ENCODE assay signal across 14 mouse cellular contexts in the genomic region with DNA sequence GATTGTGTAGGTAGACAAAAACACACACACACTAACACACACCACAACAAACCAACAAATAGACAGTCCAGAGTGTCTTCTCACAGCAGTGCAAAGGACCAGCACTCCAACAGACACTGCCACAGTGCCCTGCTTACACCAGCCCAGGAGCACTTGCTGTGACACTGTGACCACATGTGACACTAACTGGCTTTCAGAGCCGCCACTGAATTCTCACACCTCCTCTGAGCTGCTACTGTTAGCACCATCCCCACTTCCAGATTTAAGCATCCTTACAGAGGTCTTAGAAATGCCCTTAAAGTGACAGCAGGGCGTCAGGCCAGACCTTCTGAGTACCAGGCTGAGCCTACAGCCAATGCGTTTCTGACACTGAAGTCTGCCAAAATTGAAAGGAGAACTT. TPM values are rescaled to one million over a fixed set of nuclear protein-coding genes. Genes with fewer than 3 reads are reported as not detected.
DNase-seq lines count a peak whose midpoint lies in the region; ATAC-seq and TF ChIP-seq lines count a peak whose summit lies in the region.
"Had no signal": no experiment of that assay in that cellular context is flagged by ENCODE, and none has a peak within 500 bp of the region (broad histone marks: within the 10 kb centered on the region; RNA-seq: fewer than 3 reads in every experiment).

No protein-coding gene starts in this region.

- TF ChIP-seq POLR2A in lung, adult 2 months (IDR thresholded peaks at IDR 0.05; ENCODE audit: borderline replicate concordance, extremely low read depth, low read depth, low read length), result no peak

- 0 out of 2 replicates have a peak, but pooled peaks cover 2% of the 10 kb centered on the region for H3K4me1 ChIP-seq in forebrain, embryonic 14.5 days (ENCODE audit: control insufficient read depth, insufficient read depth, low read length)
- H3K4me1 ChIP-seq in forebrain, embryonic 11.5 days (replicated peaks; ENCODE audit: control insufficient read depth, insufficient read depth, low read length), result no peaks in the 10 kb centered on the region
- H3K4me1 ChIP-seq in hindbrain, embryonic 15.5 days (replicated peaks), result 0 out of 2 replicates have a peak, but pooled peaks cover 3% of the 10 kb centered on the region
- no peaks in the 10 kb centered on the region for H3K4me1 ChIP-seq in hindbrain, embryonic 11.5 days (replicated peaks; ENCODE audit: control insufficient read depth, insufficient read depth, low read length)
- H3K4me1 ChIP-seq in lung, adult 2 months (ENCODE audit: control insufficient read depth, insufficient read depth, low read length), result peaks cover 10% of the 10 kb centered on the region
- H3K4me1 ChIP-seq: limb, embryonic 10.5 days had no signal

- peak; percentile 24 for DNase-seq in forebrain, embryonic 14.5 days (ENCODE audit: low spot score)
- DNase-seq in forebrain, embryonic 11.5 days (ENCODE audit: low spot score), result no peak
- no peak for DNase-seq in hindbrain, embryonic 11.5 days (ENCODE audit: low spot score)
- DNase-seq in lung, postnatal 14 days, result peak; percentile 18
- DNase-seq in lung, adult 2 months, result no peak
- DNase-seq: B cell, adult 2 months; cerebellum, adult 8-10 months; gastrocnemius, postnatal 10 days; kidney, postnatal 36 days; liver, postnatal 0 days had no signal

- 39% methylated on average over 3 of the region's 3 CpGs for WGBS in forebrain, embryonic 14.5 days
- 47% methylated on average over 3 of the region's 3 CpGs for WGBS in forebrain, embryonic 11.5 days
- WGBS in hindbrain, embryonic 15.5 days, result 47% methylated on average over 3 of the region's 3 CpGs
- 39% methylated on average over 3 of the region's 3 CpGs for WGBS in hindbrain, embryonic 11.5 days
- 53% methylated on average over 3 of the region's 3 CpGs for WGBS in lung, adult 2 months

- H3K27ac ChIP-seq in forebrain, embryonic 14.5 days (ENCODE audit: low read depth, low read length), result no peak overlapping the region
- no peak overlapping the region for H3K27ac ChIP-seq in forebrain, embryonic 11.5 days (ENCODE audit: low read depth, low read length)
- no peak overlapping the region for H3K27ac ChIP-seq in hindbrain, embryonic 15.5 days (replicated peaks)
- no peak overlapping the region for H3K27ac ChIP-seq in hindbrain, embryonic 11.5 days (ENCODE audit: low read depth, low read length)
- H3K27ac ChIP-seq: limb, embryonic 10.5 days had no signal

- no peak overlapping the region for H3K4me3 ChIP-seq in forebrain, embryonic 14.5 days (ENCODE audit: low read depth, low read length)
- H3K4me3 ChIP-seq in forebrain, embryonic 11.5 days (ENCODE audit: low read depth, low read length), result no peak overlapping the region
- H3K4me3 ChIP-seq in hindbrain, embryonic 15.5 days, result no peak overlapping the region
- H3K4me3 ChIP-seq in hindbrain, embryonic 11.5 days (ENCODE audit: low read depth, low read length), result no peak overlapping the region
- no peak overlapping the region for H3K4me3 ChIP-seq in lung, adult 2 months (replicated peaks; ENCODE audit: extremely low read depth, low read depth, low read length)
- H3K4me3 ChIP-seq: erythroblast, embryonic 14.5 days; limb, embryonic 10.5 days had no signal

- H3K4me2 ChIP-seq in forebrain, embryonic 14.5 days (ENCODE audit: low read length), result no peak overlapping the region
- no peak overlapping the region for H3K4me2 ChIP-seq in forebrain, embryonic 11.5 days (ENCODE audit: low read depth, low read length, severe bottlenecking)
- no peak overlapping the region for H3K4me2 ChIP-seq in hindbrain, embryonic 15.5 days
- no peak overlapping the region for H3K4me2 ChIP-seq in hindbrain, embryonic 11.5 days (replicated peaks; ENCODE audit: low read depth, low read length)

- no peaks in the 10 kb centered on the region for H3K9me3 ChIP-seq in forebrain, embryonic 14.5 days (replicated peaks; ENCODE audit: control insufficient read depth, low read length)
- H3K9me3 ChIP-seq in forebrain, embryonic 11.5 days (ENCODE audit: control insufficient read depth, low read length), result no peaks in the 10 kb centered on the region
- no peaks in the 10 kb centered on the region for H3K9me3 ChIP-seq in hindbrain, embryonic 15.5 days
- no peaks in the 10 kb centered on the region for H3K9me3 ChIP-seq in hindbrain, embryonic 11.5 days (ENCODE audit: control insufficient read depth, low read length)
- H3K9me3 ChIP-seq: limb, embryonic 10.5 days had no signal

- no peak for ATAC-seq in forebrain, embryonic 14.5 days
- no peak for ATAC-seq in forebrain, embryonic 11.5 days (replicated peaks; ENCODE audit: low FRiP score)
- peak; percentile 23; the same call in 1 of the 2 replicates for ATAC-seq in hindbrain, embryonic 15.5 days (ENCODE audit: low FRiP score, low read depth)
- no peak for ATAC-seq in hindbrain, embryonic 11.5 days (ENCODE audit: low FRiP score)
- peak; percentile 93 for ATAC-seq in monocyte, adult 5-6 weeks (replicated peaks; ENCODE audit: insufficient number of reproducible peaks, low FRiP score, low TSS enrichment, poor library complexity, severe bottlenecking)
- ATAC-seq: liver, postnatal 0 days had no signal

- H3K36me3 ChIP-seq in forebrain, embryonic 14.5 days (ENCODE audit: control insufficient read depth, insufficient read depth, low read length), result no peaks in the 10 kb centered on the region
- H3K36me3 ChIP-seq in forebrain, embryonic 11.5 days (ENCODE audit: control insufficient read depth, insufficient read depth, low read length), result no peaks in the 10 kb centered on the region
- H3K36me3 ChIP-seq in hindbrain, embryonic 15.5 days, result no peaks in the 10 kb centered on the region
- H3K36me3 ChIP-seq in hindbrain, embryonic 11.5 days (ENCODE audit: control insufficient read depth, insufficient read depth, low read length), result no peaks in the 10 kb centered on the region

- no peak overlapping the region for H3K9ac ChIP-seq in forebrain, embryonic 14.5 days (ENCODE audit: low read length)
- no peak overlapping the region for H3K9ac ChIP-seq in forebrain, embryonic 11.5 days (ENCODE audit: low read length)
- no peak overlapping the region for H3K9ac ChIP-seq in hindbrain, embryonic 15.5 days
- no peak overlapping the region for H3K9ac ChIP-seq in hindbrain, embryonic 11.5 days (ENCODE audit: low read depth, low read length)
- H3K9ac ChIP-seq: liver, postnatal 0 days had no signal

- TF ChIP-seq CTCF in lung, adult 2 months (IDR thresholded peaks at IDR 0.05; ENCODE audit: insufficient read depth, low read length), result no peak

- no peaks in the 10 kb centered on the region for H3K27me3 ChIP-seq in forebrain, embryonic 14.5 days (replicated peaks; ENCODE audit: control insufficient read depth, insufficient read depth, low read length)
- H3K27me3 ChIP-seq in forebrain, embryonic 11.5 days (ENCODE audit: control insufficient read depth, insufficient read depth, low read length), result no peaks in the 10 kb centered on the region
- H3K27me3 ChIP-seq in hindbrain, embryonic 15.5 days, result no peaks in the 10 kb centered on the region
- H3K27me3 ChIP-seq in hindbrain, embryonic 11.5 days (ENCODE audit: control insufficient read depth, insufficient read depth, low read length), result no peaks in the 10 kb centered on the region

RNA-seq across cellular contexts. Expression of a gene that starts 48.7 kb away (rescaled TPM):
- polyA plus RNA-seq in forebrain, embryonic 14.5 days (2014; fragmentation: Nextera tagmentation; extraction: Ambion mirVana), result 16.3 and 25.0 TPM in 2 replicates
- polyA plus RNA-seq in forebrain, embryonic 11.5 days (2014; fragmentation: Nextera tagmentation; extraction: Ambion mirVana), result 39.7 and 40.7 TPM in 2 replicates
- polyA plus RNA-seq in hindbrain, embryonic 15.5 days (2015; fragmentation: Nextera tagmentation; extraction: Ambion mirVana), result 47.8 and 49.1 TPM in 2 replicates
- 25.5 and 29.6 TPM in 2 replicates for polyA plus RNA-seq in hindbrain, embryonic 11.5 days (2014; fragmentation: Nextera tagmentation; extraction: Ambion mirVana)
- 7.6 and 11.1 TPM in 2 replicates for polyA plus RNA-seq in lung, adult 2 months (2012; rRNA removed)
- total RNA-seq in monocyte, adult 5-6 weeks (2017), result 1.3 to 21.2 TPM (median 2.5 TPM) in 3 replicates
- polyA plus RNA-seq: erythroblast, embryonic 14.5 days had no signal

Comparison
In these comparisons a context has a peak if more than half of its experiments do, and no peak if none do; other contexts are left out.
1. ATAC-seq: peak in hindbrain, embryonic 15.5 days (single experiment) and monocyte, adult 5-6 weeks (single experiment); none in forebrain, embryonic 14.5 days (single experiment), forebrain, embryonic 11.5 days (single experiment) and hindbrain, embryonic 11.5 days (single experiment).
2. DNase-seq: peak in forebrain, embryonic 14.5 days (single experiment) and lung, postnatal 14 days (single experiment); none in forebrain, embryonic 11.5 days (single experiment), hindbrain, embryonic 11.5 days (single experiment) and lung, adult 2 months (single experiment).